Mouse (Mus musculus) erythroblast, embryonic 14.5 days (primary cell): ENCODE data around the gene Psma7.

Experiments
- GATA1 ChIP-seq: IDR thresholded peaks from 2 replicates; pipeline ENCODE4 v1.6.1; 2012; ENCODE audit warnings: low read length, inconsistent platforms, mixed read lengths
- TAL1 ChIP-seq: IDR thresholded peaks from 3 replicates; pipeline ENCODE4 v1.6.1; 2012; ENCODE audit warnings: low read length, inconsistent platforms, mixed read lengths

DNA sequence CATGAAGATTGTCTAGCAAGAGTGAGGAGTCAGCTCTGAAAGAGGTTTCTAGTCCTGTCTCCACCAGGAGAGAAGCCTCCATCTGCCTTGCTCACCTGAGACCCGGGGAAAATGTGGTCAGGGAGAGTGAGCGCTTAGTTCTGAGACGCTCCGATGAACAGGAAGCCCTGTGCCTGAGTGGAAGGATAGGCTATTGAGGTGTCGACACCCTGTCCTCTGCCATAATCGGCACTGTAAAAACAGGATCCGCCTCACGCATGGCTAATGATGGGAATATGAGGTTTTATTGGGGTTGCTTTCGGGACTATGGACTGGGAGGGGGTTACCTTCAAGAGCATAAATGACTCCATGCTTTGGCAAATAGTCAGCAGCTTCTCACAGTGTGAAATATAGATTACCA, 23.7 kb downstream of the Psma7 start:
- TF ChIP-seq TAL1 (no peak), GATA1 (no peak)
